Mouse (Mus musculus) ES-E14 (cell line): ENCODE data around the gene Rptor. TPM values are rescaled to one million over a fixed set of nuclear protein-coding genes. Genes with fewer than 3 reads are reported as not detected.
A peak's percentile ranks its signal among the peaks of the same experiment; 100 is the strongest.

Experiments used
- DNase-seq: peaks from one replicate; pipeline ENCODE4 v3.0.0-alpha.2; 2013; ENCODE audit warnings: low read depth, low spot score
- H3K27ac ChIP-seq: 2 replicates; pipeline ENCODE4 v1.5.1; 2012; ENCODE audit warnings: low read depth, mild to moderate bottlenecking, low read length, moderate library complexity, mixed read lengths; ENCODE audit not compliant: poor library complexity, insufficient read depth, severe bottlenecking
- H3K36me3 ChIP-seq: 2 replicates; pipeline ENCODE4 v1.6.1; 2012; ENCODE audit warnings: mild to moderate bottlenecking, low read length, moderate library complexity, mixed read lengths; ENCODE audit not compliant: control insufficient read depth, poor library complexity, insufficient read depth, severe bottlenecking
- H3K4me1 ChIP-seq, 2 experiments: fragments of 150-350 bp in 1 of 2; sonication (generic) in 1 of 2; 2 replicates each; pipeline ENCODE4 v1.6.1; 2012; ENCODE audit warnings: low read length in 2 of 2, mild to moderate bottlenecking in 1 of 2, mixed read lengths in 1 of 2; ENCODE audit not compliant: control insufficient read depth in 2 of 2, insufficient read depth in 2 of 2, poor library complexity in 1 of 2
- H3K4me3 ChIP-seq, 2 experiments: fragments of 150-350 bp in 1 of 2; sonication (generic) in 1 of 2; 2 replicates each; pipeline ENCODE4 v1.5.1; 2012; ENCODE audit warnings: low read length in 2 of 2, low read depth in 1 of 2, mild to moderate bottlenecking in 1 of 2, mixed read lengths in 1 of 2; ENCODE audit not compliant: insufficient read depth in 1 of 2, poor library complexity in 1 of 2, severe bottlenecking in 1 of 2
- H3K9ac ChIP-seq: 2 replicates; pipeline ENCODE4 v1.6.1; 2012; ENCODE audit warnings: low read depth, mild to moderate bottlenecking, low read length, mixed read lengths; ENCODE audit not compliant: poor library complexity, insufficient read depth, severe bottlenecking
- H3K9me3 ChIP-seq: fragments of 150-350 bp; sonication (generic); 2 replicates; pipeline ENCODE4 v1.6.1; 2012; ENCODE audit warnings: low read depth, mild to moderate bottlenecking, low read length; ENCODE audit not compliant: control insufficient read depth, insufficient read depth
- CHD2 ChIP-seq: IDR thresholded peaks from 2 replicates; pipeline ENCODE4 v1.6.1; 2014; ENCODE audit warnings: mild to moderate bottlenecking, low read depth, low read length, inconsistent platforms
- HCFC1 ChIP-seq: IDR thresholded peaks from 2 replicates; pipeline ENCODE4 v1.6.1; 2012; ENCODE audit warnings: low read length, inconsistent platforms, borderline replicate concordance; ENCODE audit not compliant: insufficient read depth
- MAFK ChIP-seq: IDR thresholded peaks from 2 replicates; pipeline ENCODE4 v1.6.1; 2014; ENCODE audit warnings: mild to moderate bottlenecking, low read depth, low read length, inconsistent platforms; ENCODE audit not compliant: insufficient read depth
- ZC3H11A ChIP-seq: IDR thresholded peaks from 2 replicates; pipeline ENCODE4 v1.6.1; 2012; ENCODE audit warnings: low read depth, mild to moderate bottlenecking, inconsistent platforms, low read length, borderline replicate concordance
- ZNF384 ChIP-seq: IDR thresholded peaks from 2 replicates; pipeline ENCODE4 v1.6.1; 2012; ENCODE audit warnings: low read depth, low read length, inconsistent platforms
- in situ Hi-C, 2 experiments: fragments of 600-800 bp; cut with MboI; formaldehyde crosslinking; loops; one replicate each; pipeline ENCODE4 v1.15.1; 2025; ENCODE audit warnings: low sequenced_read_pairs in 2 of 2, inconsistent platforms in 1 of 2; ENCODE audit not compliant: unreplicated experiment in 2 of 2
- total RNA-seq: library from RNA; depleted of rRNA; stranded (reverse); fragments of 300-350 nt; gene quantifications from 2 replicates; pipeline ENCODE4 v1.2.3, GENCODE M21; 2012

Gene Rptor
- total RNA-seq, 1 experiment, result 59.7 TPM

- Histone ChIP-seq H3K9me3 (no peaks in the 10 kb centered on the region), H3K27ac (peak overlapping the region; percentile 41; the same call in 1 of the 2 replicates), H3K4me1 (peaks cover 6 to 18% of the 10 kb centered on the region in 2 experiments; a peak in 3 of 4 replicates), H3K36me3 (peaks cover 25% of the 10 kb centered on the region; the same call in 1 of the 2 replicates), H3K9ac (peak overlapping the region; percentile 27; the same call in 1 of the 2 replicates), H3K4me3 (peak overlapping the region; percentile 2 to 15; a peak in 2 of 4 replicates)
- TF ChIP-seq ZNF384 (no peak), CHD2 (no peak), MAFK (no peak), ZC3H11A (no peak), HCFC1 (no peak)
- no peak for DNase-seq
- in situ Hi-C loops, result no loop called here
Observed at GRCm38 (mm10) chr11:119897041-119897440, 294.3 kb downstream of the Rptor start.

DNA sequence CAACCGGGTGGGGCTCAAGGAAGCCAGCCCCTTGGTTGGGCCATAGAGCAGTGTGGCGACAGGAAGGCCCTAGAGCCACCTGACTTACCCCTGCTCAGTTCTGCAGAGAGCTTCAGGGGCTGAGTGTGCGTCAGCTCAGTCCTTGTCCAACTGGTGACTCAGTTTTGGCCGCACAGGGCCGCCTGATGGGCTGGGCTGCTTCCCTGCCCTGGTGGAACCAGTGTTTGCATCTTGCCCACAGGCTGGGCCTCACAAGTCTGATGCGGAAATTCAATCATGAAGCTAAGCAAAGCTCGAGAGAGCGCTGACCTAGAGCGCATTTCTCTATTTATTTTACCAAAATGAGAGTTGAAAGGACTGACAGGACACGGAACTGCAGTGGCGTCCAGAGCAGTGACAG is 296.3 kb downstream of the Rptor start:
- Histone ChIP-seq H3K9ac (no peak overlapping the region), H3K4me3 (no peak overlapping the region), H3K36me3 (peaks cover 23% of the 10 kb centered on the region; the same call in 1 of the 2 replicates), H3K27ac (no peak overlapping the region), H3K4me1 (peaks cover 5 to 18% of the 10 kb centered on the region in 2 experiments; a peak in 3 of 4 replicates), H3K9me3 (no peaks in the 10 kb centered on the region)
- no peak for DNase-seq
- in situ Hi-C loops, result no loop called here
- no peak for TF ChIP-seq ZC3H11A

GRCm38 (mm10) chr11:119901174-119901573 is 298.5 kb downstream of the Rptor start:
- Histone ChIP-seq H3K9ac (no peak overlapping the region), H3K36me3 (peaks cover 13% of the 10 kb centered on the region; the same call in 1 of the 2 replicates), H3K9me3 (no peaks in the 10 kb centered on the region), H3K4me3 (no peak overlapping the region), H3K27ac (no peak overlapping the region), H3K4me1 (peaks cover 0 to 5% of the 10 kb centered on the region in 2 experiments; a peak in 2 of 4 replicates)
- no peak for DNase-seq
- in situ Hi-C loops, result loop anchor here in 1 of 2 experiments (25.0 kb wide), 1 partner anchor 389 kb away; no protein-coding TSS in a partner anchor
- TF ChIP-seq ZC3H11A, result no peak
- TF ChIP-seq MAFK, result no peak
- TF ChIP-seq HCFC1, result no peak
- TF ChIP-seq CHD2, result no peak
- TF ChIP-seq ZNF384, result no peak

- Histone ChIP-seq H3K9me3 (no peaks in the 10 kb centered on the region), H3K4me1 (no peaks in the 10 kb centered on the region), H3K36me3 (peaks cover 6% of the 10 kb centered on the region; the same call in 1 of the 2 replicates), H3K9ac (no peak overlapping the region), H3K27ac (no peak overlapping the region), H3K4me3 (no peak overlapping the region)
- in situ Hi-C loops, result loop anchor here in 1 of 2 experiments (25.0 kb wide), 1 partner anchor 391 kb away; no protein-coding TSS in a partner anchor
- DNase-seq, result no peak
- TF ChIP-seq ZC3H11A (no peak), ZNF384 (no peak), CHD2 (no peak), MAFK (no peak), HCFC1 (no peak)
Observed at GRCm38 (mm10) chr11:119902891-119903290, 300.2 kb downstream of the Rptor start.

- no peaks in the 10 kb centered on the region for H3K36me3 ChIP-seq
- in situ Hi-C loops, result loop anchor here (5.0 to 25.0 kb wide), 2 partner anchors 392 to 402 kb away; no protein-coding TSS in a partner anchor
- peaks cover 0 to 6% of the 10 kb centered on the region in 2 experiments; a peak in 1 of 4 replicates for H3K4me1 ChIP-seq
- TF ChIP-seq CHD2 (no peak), MAFK (no peak), HCFC1 (peak; percentile 22; the same call in 1 of the 2 replicates), ZC3H11A (peak; percentile 97), ZNF384 (no peak)
- H3K9ac ChIP-seq, result no peak overlapping the region
- DNase-seq, result peak; percentile 74
- H3K27ac ChIP-seq, result no peak overlapping the region
- H3K4me3 ChIP-seq, result no peak overlapping the region
- H3K9me3 ChIP-seq, result no peaks in the 10 kb centered on the region
Observed at GRCm38 (mm10) chr11:119904621-119905286, 302.0 kb downstream of the Rptor start.
